Mouse (Mus musculus) hindbrain, postnatal 0 days (tissue): Measurements from ENCODE around the gene Slc23a2. TPM values are rescaled to one million over a fixed set of nuclear protein-coding genes. Genes with fewer than 3 reads are reported as not detected.

ENCODE experiments used
- ATAC-seq: fragments of 200-750 bp; cut with Nextera tagmentation; 2 replicates; pipeline ENCODE4 v1.8.0; 2017; ENCODE audit warnings: mild to moderate bottlenecking, moderate TSS enrichment, moderate library complexity
- DNase-seq: peaks from one replicate; pipeline ENCODE4 v3.0.0-alpha.2; 2015; ENCODE audit warnings: low spot score
- H3K27ac ChIP-seq: fragments of 300-500 bp; sonication (generic); 2 replicates; pipeline ENCODE4 v1.5.1; 2014; ENCODE audit warnings: mild to moderate bottlenecking
- H3K27me3 ChIP-seq: fragments of 300-500 bp; sonication (generic); 2 replicates; pipeline ENCODE4 v1.6.1; 2014; ENCODE audit warnings: low read length, mixed read lengths; ENCODE audit not compliant: insufficient read depth
- H3K36me3 ChIP-seq: fragments of 300-500 bp; sonication (generic); 2 replicates; pipeline ENCODE4 v1.6.1; 2014; ENCODE audit warnings: low read length, mixed read lengths; ENCODE audit not compliant: insufficient read depth
- H3K4me1 ChIP-seq: fragments of 300-500 bp; sonication (generic); 2 replicates; pipeline ENCODE4 v1.6.1; 2014; ENCODE audit warnings: antibody characterized with exemption, low read length, mixed read lengths; ENCODE audit not compliant: insufficient read depth
- H3K4me2 ChIP-seq: fragments of 300-500 bp; sonication (generic); 2 replicates; pipeline ENCODE4 v1.6.1; 2014; ENCODE audit warnings: low read depth, mild to moderate bottlenecking, low read length, moderate library complexity, mixed read lengths
- H3K4me3 ChIP-seq: fragments of 300-500 bp; sonication (generic); 2 replicates; pipeline ENCODE4 v1.5.1; 2014; ENCODE audit warnings: low read length
- H3K9ac ChIP-seq: fragments of 300-500 bp; sonication (generic); replicated peaks from 2 replicates; pipeline ENCODE4 v1.6.1; 2014; ENCODE audit warnings: mild to moderate bottlenecking, low read length, moderate library complexity, mixed read lengths
- H3K9me3 ChIP-seq: fragments of 300-500 bp; sonication (generic); 2 replicates; pipeline ENCODE4 v1.6.1; 2016; ENCODE audit warnings: low read length, mixed read lengths
- CTCF ChIP-seq: IDR thresholded peaks from 2 replicates; pipeline ENCODE4 v1.5.1; 2016; ENCODE audit warnings: antibody characterized with exemption, control low read depth, low read depth
- WGBS: fragments of 180-500 bp; shearing (Covaris S2); extraction: QIAGEN DNeasy Blood & Tissue Kit; methylation state at CpG from one replicate; pipeline ENCODE4 v1.1.7; 2014; 5-methylcytosine and 5-hydroxymethylcytosine counted together
- polyA plus RNA-seq: library from polyadenylated mRNA; unstranded; fragments of >200 nt; fragmentation: Nextera tagmentation; extraction: Ambion mirVana; gene quantifications from 2 replicates; pipeline ENCODE4 v1.2.1, GENCODE M21; 2015
- total RNA-seq: library from RNA; depleted of rRNA; stranded (reverse); fragments of >200 nt; gene quantifications from 2 replicates; pipeline ENCODE4 v1.2.3, GENCODE M21; 2014

Gene Slc23a2
- total and polyA plus RNA-seq, 2 experiments from 2014 or later: 49.4 to 83.1 TPM

DNA sequence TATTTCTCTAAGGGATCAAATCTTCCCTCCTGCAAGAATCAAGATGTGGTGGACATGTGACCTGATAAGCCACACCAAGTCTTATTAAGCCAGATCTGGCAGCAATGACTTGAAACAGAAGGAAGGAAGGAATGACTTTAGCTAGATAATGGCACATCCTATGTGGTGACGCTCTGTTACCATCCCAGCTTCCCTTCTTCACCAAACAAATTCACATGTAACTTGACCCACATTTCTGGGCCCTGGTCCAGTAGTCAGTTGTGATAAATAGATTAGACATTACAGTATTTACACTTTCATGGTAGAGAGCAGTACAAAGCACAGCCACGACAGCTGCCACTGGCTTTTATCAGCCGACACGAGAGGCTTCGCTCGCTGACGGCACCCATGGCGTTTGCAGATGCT is 89.6 kb downstream of the Slc23a2 start:
- Histone ChIP-seq H3K4me1 (no peaks in the 10 kb centered on the region), H3K9ac (no peak overlapping the region), H3K27ac (no peak overlapping the region), H3K36me3 (peaks cover 50% of the 10 kb centered on the region), H3K4me3 (no peak overlapping the region), H3K27me3 (no peaks in the 10 kb centered on the region), H3K4me2 (no peak overlapping the region), H3K9me3 (no peaks in the 10 kb centered on the region)
- DNase-seq (no peak), ATAC-seq (no peak)
- no peak for TF ChIP-seq CTCF
- 79% methylated on average over 8 of the region's 8 CpGs for WGBS

GRCm38 (mm10) chr2:132053824-132054223 is 91.1 kb downstream of the Slc23a2 start:
- no peaks in the 10 kb centered on the region for H3K4me1 ChIP-seq
- H3K36me3 ChIP-seq: peaks cover 39% of the 10 kb centered on the region
- ATAC-seq (no peak), DNase-seq (no peak)
- H3K4me2 ChIP-seq: no peak overlapping the region
- H3K9ac ChIP-seq: no peak overlapping the region
- no peak overlapping the region for H3K4me3 ChIP-seq
- 91% methylated on average over 4 of the region's 4 CpGs for WGBS
- H3K27me3 ChIP-seq: no peaks in the 10 kb centered on the region
- no peak for TF ChIP-seq CTCF
- no peak overlapping the region for H3K27ac ChIP-seq
- no peaks in the 10 kb centered on the region for H3K9me3 ChIP-seq

- no peak for ATAC-seq
These were observed 93.1 kb downstream of the Slc23a2 start for GRCm38 (mm10) chr2:132051798-132052197.

GRCm38 (mm10) chr2:132049921-132050320 is 95.0 kb downstream of the Slc23a2 start:
- no peak for DNase-seq
- TF ChIP-seq CTCF: no peak
- H3K4me2 ChIP-seq: no peak overlapping the region
- no peak for ATAC-seq
- no peak overlapping the region for H3K4me3 ChIP-seq
- H3K9ac ChIP-seq: no peak overlapping the region
- WGBS: 66% methylated on average over 3 of the region's 3 CpGs
- H3K9me3 ChIP-seq: no peaks in the 10 kb centered on the region
- peaks cover 3% of the 10 kb centered on the region; the same call in 1 of the 2 replicates for H3K36me3 ChIP-seq
- no peak overlapping the region for H3K27ac ChIP-seq
- no peaks in the 10 kb centered on the region for H3K27me3 ChIP-seq
- no peaks in the 10 kb centered on the region for H3K4me1 ChIP-seq

More at GRCm38 (mm10) chr2:132051798-132052197, 93.1 kb downstream of the Slc23a2 start:
- no peaks in the 10 kb centered on the region for H3K27me3 ChIP-seq
- TF ChIP-seq CTCF: no peak
- H3K27ac ChIP-seq: no peak overlapping the region
- H3K9ac ChIP-seq: no peak overlapping the region
- no peaks in the 10 kb centered on the region for H3K4me1 ChIP-seq
- H3K4me2 ChIP-seq: no peak overlapping the region
- peaks cover 22% of the 10 kb centered on the region for H3K36me3 ChIP-seq
- H3K9me3 ChIP-seq: no peaks in the 10 kb centered on the region
- WGBS: 84% methylated on average over 5 of the region's 5 CpGs
- no peak for DNase-seq
- no peak overlapping the region for H3K4me3 ChIP-seq

DNA sequence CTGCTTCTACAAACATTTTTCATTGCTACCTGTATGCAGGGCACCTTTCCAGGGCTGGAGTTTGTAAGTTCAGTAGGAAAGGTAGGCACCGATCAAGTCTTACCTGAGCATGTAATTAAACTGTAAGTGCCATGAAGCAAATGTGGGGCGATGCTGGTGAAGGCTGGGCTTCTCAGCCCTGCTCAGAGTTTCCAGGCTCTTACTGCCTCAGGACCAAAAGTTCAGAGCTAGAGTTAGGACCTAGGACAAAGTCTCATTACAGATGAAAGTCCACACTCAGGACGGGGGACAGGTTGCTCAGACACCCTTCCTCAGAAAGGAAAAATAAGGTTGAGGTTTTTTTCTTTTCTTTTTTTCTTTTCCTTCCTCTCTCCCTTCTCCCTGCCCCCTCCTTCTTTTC is 95.4 kb downstream of the Slc23a2 start:
- Histone ChIP-seq H3K27me3 (no peaks in the 10 kb centered on the region), H3K36me3 (no peaks in the 10 kb centered on the region), H3K9me3 (no peaks in the 10 kb centered on the region), H3K9ac (no peak overlapping the region), H3K4me1 (0 out of 2 replicates have a peak, but pooled peaks cover under 1% of the 10 kb centered on the region), H3K4me3 (no peak overlapping the region), H3K27ac (no peak overlapping the region), H3K4me2 (no peak overlapping the region)
- 88% methylated on average over 3 of the region's 3 CpGs for WGBS
- no peak for DNase-seq
- no peak for ATAC-seq
- no peak for TF ChIP-seq CTCF

GRCm38 (mm10) chr2:132048143-132048772 is 96.7 kb downstream of the Slc23a2 start:
- DNase-seq (no peak), ATAC-seq (no peak)
- TF ChIP-seq CTCF: no peak
- Histone ChIP-seq H3K27ac (no peak overlapping the region), H3K4me3 (no peak overlapping the region), H3K9me3 (no peaks in the 10 kb centered on the region), H3K4me1 (peaks cover 12% of the 10 kb centered on the region; the same call in 1 of the 2 replicates), H3K9ac (no peak overlapping the region), H3K27me3 (no peaks in the 10 kb centered on the region), H3K4me2 (no peak overlapping the region), H3K36me3 (no peaks in the 10 kb centered on the region)
- WGBS: 89% methylated on average over 11 of the region's 11 CpGs

DNA sequence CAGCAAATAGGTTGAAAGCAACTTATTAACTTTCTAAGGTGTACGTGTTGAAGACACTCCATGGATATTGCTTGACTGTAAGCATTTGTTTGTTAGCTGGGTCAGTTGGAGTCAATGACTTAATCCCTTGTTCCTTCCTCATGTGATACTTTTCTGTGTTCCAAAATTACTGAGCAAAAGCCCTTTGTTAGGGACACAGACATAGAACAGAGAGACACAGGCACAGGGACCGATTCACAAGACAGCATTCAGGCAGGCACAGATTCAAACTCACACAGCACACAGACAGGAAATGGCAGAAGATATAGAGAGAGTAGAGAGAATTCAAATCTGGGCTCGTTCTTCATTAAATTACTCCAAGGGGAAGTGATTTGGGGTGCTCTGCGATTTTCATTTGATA is 97.5 kb downstream of the Slc23a2 start:
- Histone ChIP-seq H3K9ac (no peak overlapping the region), H3K27me3 (no peaks in the 10 kb centered on the region), H3K4me2 (no peak overlapping the region), H3K27ac (no peak overlapping the region), H3K36me3 (no peaks in the 10 kb centered on the region), H3K9me3 (no peaks in the 10 kb centered on the region), H3K4me1 (peaks cover 18% of the 10 kb centered on the region; the same call in 1 of the 2 replicates), H3K4me3 (no peak overlapping the region)
- DNase-seq: no peak
- 80% methylated on average over 4 of the region's 4 CpGs for WGBS
- TF ChIP-seq CTCF: no peak
- no peak for ATAC-seq
